Mouse (Mus musculus) C2C12 (cell line): Measurements from ENCODE around the gene Bola1.

ENCODE experiments used
- CTCF ChIP-seq: IDR thresholded peaks from one replicate; pipeline ENCODE4 v1.5.1; 2011; ENCODE audit not compliant: control insufficient read depth, insufficient read depth, insufficient read length
- FOSL1 ChIP-seq: IDR thresholded peaks from one replicate; pipeline ENCODE4 v1.8.0; 2011; ENCODE audit warnings: mild to moderate bottlenecking, low read length; ENCODE audit not compliant: poor library complexity, insufficient read depth, severe bottlenecking
- MAX ChIP-seq: IDR thresholded peaks from one replicate; pipeline ENCODE4 v1.6.1; 2011; ENCODE audit warnings: mild to moderate bottlenecking, control low read depth
- MYOD1 ChIP-seq: IDR thresholded peaks from one replicate; pipeline ENCODE4 v1.6.1; 2011; ENCODE audit warnings: low read depth; ENCODE audit not compliant: control insufficient read depth, insufficient read length
- MYOG ChIP-seq: IDR thresholded peaks from one replicate; pipeline ENCODE4 v1.6.1; 2011; ENCODE audit not compliant: control insufficient read depth, insufficient read length; ENCODE audit errors: extremely low read depth
- USF1 ChIP-seq: IDR thresholded peaks from one replicate; pipeline ENCODE4 v1.6.1; 2011; ENCODE audit warnings: low read depth, mild to moderate bottlenecking, control low read depth, moderate library complexity

- TF ChIP-seq CTCF (no peak), USF1 (no peak), MYOG (no peak), FOSL1 (no peak), MAX (no peak), MYOD1 (no peak)
Observed at GRCm38 (mm10) chr3:96160803-96161516, 58.5 kb downstream of the Bola1 start.
